Mouse (Mus musculus): ENCODE results near the gene Prpf18. TPM values are rescaled to one million over a fixed set of nuclear protein-coding genes. Genes with fewer than 3 reads are reported as not detected.
A peak's percentile ranks its signal among the peaks of the same experiment; 100 is the strongest.

Prpf18 gene
- 36.6 and 37.9 TPM in 2 replicates for polyA plus RNA-seq (2015; fragmentation: Nextera tagmentation; extraction: Ambion mirVana)

DNA sequence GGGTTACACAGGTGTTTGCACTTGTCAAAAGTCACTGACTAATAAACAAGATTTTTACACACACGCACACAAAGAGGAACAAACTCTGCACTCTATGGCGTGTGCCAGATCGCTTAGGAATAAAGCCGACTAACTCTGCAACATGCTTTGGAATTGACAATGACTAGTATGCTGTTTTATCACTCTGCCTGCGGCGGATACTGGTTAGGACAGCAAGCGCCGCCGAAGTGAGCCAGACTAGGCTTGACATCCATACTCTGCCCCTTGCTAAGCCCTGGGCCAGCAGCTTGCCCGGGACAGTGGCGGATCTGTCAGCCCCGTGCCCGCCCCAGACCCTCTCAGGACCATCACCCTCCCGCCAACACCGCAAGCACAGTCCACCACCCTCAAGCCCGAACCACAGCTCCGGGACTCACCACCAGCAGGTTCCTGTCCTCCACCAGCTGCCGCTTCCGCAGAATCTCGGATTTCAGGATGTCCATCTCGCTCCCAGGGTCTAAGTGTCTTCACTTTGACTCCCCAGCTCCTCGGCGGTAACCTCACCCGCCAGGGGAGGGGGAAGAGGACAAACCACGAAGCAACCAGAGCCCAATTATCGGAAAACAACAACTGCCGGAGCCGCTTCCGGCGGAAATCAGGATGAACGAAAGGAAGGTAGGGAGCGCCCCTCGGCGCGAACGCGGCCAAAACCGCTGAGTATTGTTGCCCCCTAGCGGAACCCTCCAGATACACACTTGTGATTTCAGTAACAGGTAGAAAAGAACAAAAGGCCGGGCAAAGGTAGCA lies at the start of gene Prpf18:
Gene Prpf18 (minus strand): TSS at position 614 of the 786 bp plus-strand sequence.
- ATAC-seq (ENCODE audit: insufficient number of reproducible peaks, low FRiP score, low TSS enrichment, low read depth) = peak; percentile 60
- Histone ChIP-seq H3K36me3 (0 out of 2 replicates have a peak, but pooled peaks cover 8% of the 10 kb centered on the region), H3K4me2 (replicated peaks) (peak within 1 kb of the TSS; percentile 50), H3K4me1 (peaks cover 14% of the 10 kb centered on the region), H3K9me3 (replicated peaks) (no peaks in the 10 kb centered on the region), H3K9ac (peak within 1 kb of the TSS; percentile 87), H3K4me3 (replicated peaks) (peak within 1 kb of the TSS; percentile 86), H3K27ac (replicated peaks) (peak within 1 kb of the TSS; percentile 66), H3K27me3 (no peaks in the 10 kb centered on the region)
- WGBS = 1% methylated on average over 40 of the region's 40 CpGs

DNA sequence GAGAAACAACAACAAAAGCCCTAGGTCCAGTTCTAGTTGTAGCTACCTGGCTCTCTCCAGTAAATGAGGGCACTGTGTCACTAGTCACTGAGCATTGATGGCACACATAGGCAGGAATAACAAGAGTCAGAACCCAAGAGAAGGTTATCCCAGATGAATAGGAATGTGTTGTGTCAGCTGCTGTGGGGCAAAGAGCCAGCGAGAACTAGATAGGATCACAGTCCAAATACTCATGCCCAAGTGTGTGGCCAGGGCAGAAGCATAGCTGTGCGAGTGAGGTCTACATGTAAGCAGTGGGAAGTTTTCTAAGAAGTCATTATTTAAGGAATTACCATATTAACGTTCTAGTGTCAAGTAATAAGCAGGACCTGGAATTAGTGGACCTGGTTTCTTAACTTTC lies 28.0 kb upstream of the Prpf18 start:
- WGBS = 86% methylated on average over 3 of the region's 3 CpGs
- no peak for ATAC-seq (ENCODE audit: insufficient number of reproducible peaks, low FRiP score, low TSS enrichment, low read depth)

DNA sequence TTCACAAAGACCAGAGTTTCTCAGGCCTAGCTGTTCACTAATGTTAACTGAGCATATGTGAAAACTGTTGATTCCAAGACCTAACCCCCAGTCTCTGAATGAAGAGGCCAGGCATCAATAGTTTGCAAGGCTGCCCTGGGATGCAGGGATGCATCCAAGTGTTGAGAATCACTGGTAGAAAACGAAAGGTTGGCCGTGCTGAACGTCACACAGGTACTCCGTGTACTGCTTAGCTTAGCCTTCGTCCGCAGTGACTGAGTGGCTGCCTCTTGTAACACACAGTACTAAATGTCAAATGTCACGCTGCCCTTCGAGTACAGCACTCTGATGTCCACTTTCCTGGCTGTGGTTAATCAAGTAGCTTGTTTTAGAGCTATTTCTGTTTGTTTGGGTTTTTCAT lies 19.7 kb upstream of the Prpf18 start:
- H3K4me3 ChIP-seq (replicated peaks) = no peak overlapping the region
- no peak overlapping the region for H3K9ac ChIP-seq
- WGBS = 82% methylated on average over 8 of the region's 8 CpGs
- no peak for ATAC-seq (ENCODE audit: insufficient number of reproducible peaks, low FRiP score, low TSS enrichment, low read depth)
- no peak overlapping the region for H3K27ac ChIP-seq (replicated peaks)
- H3K4me1 ChIP-seq = no peaks in the 10 kb centered on the region
- H3K27me3 ChIP-seq = no peaks in the 10 kb centered on the region
- H3K4me2 ChIP-seq (replicated peaks) = no peak overlapping the region
- H3K36me3 ChIP-seq = no peaks in the 10 kb centered on the region
- H3K9me3 ChIP-seq (replicated peaks) = no peaks in the 10 kb centered on the region

More for the DNA sequence above, 28.0 kb upstream of the Prpf18 start:
- H3K9me3 ChIP-seq (replicated peaks) = no peaks in the 10 kb centered on the region
- H3K36me3 ChIP-seq = no peaks in the 10 kb centered on the region
- H3K27ac ChIP-seq (replicated peaks) = no peak overlapping the region
- H3K9ac ChIP-seq = no peak overlapping the region
- H3K27me3 ChIP-seq = no peaks in the 10 kb centered on the region
- no peak overlapping the region for H3K4me2 ChIP-seq (replicated peaks)
- no peak overlapping the region for H3K4me3 ChIP-seq (replicated peaks)
- no peaks in the 10 kb centered on the region for H3K4me1 ChIP-seq

DNA sequence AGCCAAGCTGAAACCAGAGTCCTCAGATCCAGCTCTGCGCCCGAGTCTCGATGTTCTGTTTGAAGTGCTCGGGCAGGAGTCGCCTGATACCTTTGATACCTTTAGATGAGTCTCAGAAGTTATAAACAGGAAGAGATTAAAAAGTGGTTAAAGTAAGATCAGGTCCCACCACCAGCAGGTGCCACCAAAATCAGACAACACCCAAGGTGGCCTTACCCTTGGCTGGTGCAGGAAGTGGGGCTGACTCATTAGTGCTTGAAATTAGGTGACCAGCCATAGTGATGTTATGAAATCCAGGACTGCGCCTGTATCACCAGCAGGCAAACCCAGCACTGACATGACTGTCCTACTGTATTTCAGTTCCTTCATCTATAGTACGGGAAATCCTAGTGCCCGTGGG lies 17.8 kb upstream of the Prpf18 start:
- no peaks in the 10 kb centered on the region for H3K27me3 ChIP-seq
- no peak overlapping the region for H3K9ac ChIP-seq
- no peaks in the 10 kb centered on the region for H3K4me1 ChIP-seq
- no peak overlapping the region for H3K27ac ChIP-seq (replicated peaks)
- no peak overlapping the region for H3K4me2 ChIP-seq (replicated peaks)
- no peak for ATAC-seq (ENCODE audit: insufficient number of reproducible peaks, low FRiP score, low TSS enrichment, low read depth)
- no peaks in the 10 kb centered on the region for H3K36me3 ChIP-seq
- 82% methylated on average over 8 of the region's 8 CpGs for WGBS
- no peak overlapping the region for H3K4me3 ChIP-seq (replicated peaks)
- no peaks in the 10 kb centered on the region for H3K9me3 ChIP-seq (replicated peaks)

DNA sequence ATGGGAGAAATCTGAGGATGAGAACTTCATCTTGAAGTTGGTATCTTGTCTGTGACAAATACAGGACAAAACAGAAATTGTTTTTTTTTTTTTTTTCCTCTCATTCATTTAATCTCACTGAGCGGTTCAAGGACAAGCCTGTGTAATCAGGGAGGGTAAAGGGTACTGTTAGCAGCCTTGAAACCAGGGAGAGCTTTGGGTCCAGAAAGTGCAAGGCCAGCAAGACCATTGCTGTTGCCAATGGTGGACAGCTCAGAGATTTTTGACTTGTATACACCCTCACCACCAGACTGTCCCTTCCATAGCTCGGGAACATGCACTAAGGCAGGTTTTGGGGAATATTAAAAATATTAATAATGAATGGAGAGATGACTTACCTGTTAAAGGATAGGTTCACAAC lies 16.7 kb upstream of the Prpf18 start:
- no peaks in the 10 kb centered on the region for H3K9me3 ChIP-seq (replicated peaks)
- H3K27ac ChIP-seq (replicated peaks) = no peak overlapping the region
- no peaks in the 10 kb centered on the region for H3K4me1 ChIP-seq
- H3K36me3 ChIP-seq = no peaks in the 10 kb centered on the region
- no peak overlapping the region for H3K4me2 ChIP-seq (replicated peaks)
- H3K4me3 ChIP-seq (replicated peaks) = no peak overlapping the region
- 79% methylated on average over 2 of the region's 2 CpGs for WGBS
- no peaks in the 10 kb centered on the region for H3K27me3 ChIP-seq
- ATAC-seq (ENCODE audit: insufficient number of reproducible peaks, low FRiP score, low TSS enrichment, low read depth) = no peak
- H3K9ac ChIP-seq = no peak overlapping the region

DNA sequence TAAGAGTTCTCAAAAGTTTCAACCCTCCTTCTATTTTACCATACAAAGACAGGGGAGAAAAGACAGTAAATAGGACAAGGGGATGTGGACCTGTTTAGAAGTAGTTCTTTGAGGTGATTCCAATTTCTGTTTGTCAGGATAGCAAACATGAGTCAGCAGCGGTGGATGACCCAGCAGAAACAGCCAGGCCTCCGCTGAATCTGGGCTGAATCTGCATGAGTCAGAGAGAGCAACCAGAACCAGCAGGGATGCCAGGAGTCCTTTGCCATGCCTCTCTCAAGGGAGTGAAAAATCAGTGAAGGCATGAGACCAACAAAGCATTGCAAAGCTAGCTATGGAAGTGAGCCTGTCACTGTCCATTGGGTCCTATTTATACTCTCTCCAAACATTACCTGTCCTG lies 8.8 kb upstream of the Prpf18 start:
- no peak for ATAC-seq (ENCODE audit: insufficient number of reproducible peaks, low FRiP score, low TSS enrichment, low read depth)
- WGBS = 85% methylated on average over 2 of the region's 2 CpGs
- H3K27me3 ChIP-seq = no peaks in the 10 kb centered on the region

DNA sequence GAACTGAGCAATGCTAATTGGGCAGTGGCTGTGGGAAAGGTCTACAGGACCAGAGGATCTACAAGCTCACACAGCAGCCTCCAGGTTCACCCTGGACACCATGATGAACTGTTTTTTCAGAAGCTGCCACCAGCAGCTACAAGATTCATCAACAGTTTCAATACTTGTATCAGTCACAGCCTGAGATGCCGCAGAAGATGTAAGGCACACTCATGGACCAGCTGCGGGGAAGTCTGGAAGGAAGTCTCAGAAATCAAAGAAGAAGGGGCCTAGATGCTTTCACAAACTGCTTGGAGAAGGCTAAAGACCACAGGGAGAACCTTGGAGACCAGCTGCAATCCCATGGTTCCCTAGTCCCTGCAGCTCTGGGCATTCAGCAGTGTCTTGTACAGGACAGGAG lies 2.3 kb downstream of the Prpf18 start:
- ATAC-seq (ENCODE audit: insufficient number of reproducible peaks, low FRiP score, low TSS enrichment, low read depth) = no peak
- no peak overlapping the region for H3K4me3 ChIP-seq (replicated peaks)
- H3K4me1 ChIP-seq = peaks cover 14% of the 10 kb centered on the region
- H3K9ac ChIP-seq = no peak overlapping the region
- no peaks in the 10 kb centered on the region for H3K27me3 ChIP-seq
- H3K9me3 ChIP-seq (replicated peaks) = no peaks in the 10 kb centered on the region
- H3K4me2 ChIP-seq (replicated peaks) = no peak overlapping the region
- no peak overlapping the region for H3K27ac ChIP-seq (replicated peaks)
- H3K36me3 ChIP-seq = peaks cover 23% of the 10 kb centered on the region; the same call in 1 of the 2 replicates
- 99% methylated on average over 2 of the region's 2 CpGs for WGBS

More for the DNA sequence above, 8.8 kb upstream of the Prpf18 start:
- Histone ChIP-seq H3K4me1 (no peaks in the 10 kb centered on the region), H3K36me3 (no peaks in the 10 kb centered on the region), H3K4me3 (replicated peaks) (no peak overlapping the region), H3K9ac (no peak overlapping the region), H3K4me2 (replicated peaks) (no peak overlapping the region), H3K27ac (replicated peaks) (no peak overlapping the region), H3K9me3 (replicated peaks) (no peaks in the 10 kb centered on the region)

DNA sequence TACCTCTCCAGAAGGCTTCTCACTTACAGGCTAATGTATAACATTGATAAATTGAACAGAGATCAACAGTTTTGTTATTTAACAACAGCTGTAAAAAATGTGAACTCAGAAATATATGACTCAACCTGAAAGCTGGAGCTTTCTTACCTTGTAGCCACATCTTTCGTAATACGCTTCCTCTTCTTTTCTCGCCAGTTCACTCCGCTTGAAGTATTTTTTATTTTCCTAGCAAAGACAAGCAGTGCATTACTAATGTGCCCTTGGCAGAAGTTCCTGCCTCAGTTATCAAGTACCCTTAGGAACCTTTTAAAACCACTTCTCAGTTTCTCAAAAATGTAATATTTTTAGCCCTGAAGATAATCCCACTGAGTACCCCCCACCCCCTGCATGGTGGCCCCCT lies 3.8 kb downstream of the Prpf18 start:
- Histone ChIP-seq H3K4me1 (peaks cover 14% of the 10 kb centered on the region), H3K9ac (no peak overlapping the region), H3K9me3 (replicated peaks) (no peaks in the 10 kb centered on the region), H3K36me3 (peaks cover 32% of the 10 kb centered on the region), H3K4me3 (replicated peaks) (no peak overlapping the region), H3K27ac (replicated peaks) (no peak overlapping the region), H3K27me3 (no peaks in the 10 kb centered on the region), H3K4me2 (replicated peaks) (no peak overlapping the region)
- 84% methylated on average over 4 of the region's 4 CpGs for WGBS
- ATAC-seq (ENCODE audit: insufficient number of reproducible peaks, low FRiP score, low TSS enrichment, low read depth) = no peak

DNA sequence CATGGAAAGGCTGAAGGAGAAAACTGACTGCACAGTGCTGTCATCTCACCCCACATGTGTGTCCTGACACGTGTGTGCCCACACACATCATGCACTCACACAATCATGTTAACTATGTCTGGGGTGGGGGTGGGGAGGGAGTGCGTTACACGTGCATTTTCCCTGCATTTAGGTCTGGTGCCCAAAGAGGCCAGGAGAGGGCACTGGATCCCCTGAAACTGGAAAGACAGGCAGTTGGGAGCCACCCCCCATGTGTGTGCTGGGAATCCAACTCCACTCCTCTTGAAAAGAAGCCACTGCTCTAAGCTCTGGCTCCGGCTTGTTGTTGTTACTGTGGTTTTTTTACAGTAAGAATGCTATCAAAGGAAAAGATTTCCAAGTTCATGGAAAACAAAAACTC lies 6.8 kb downstream of the Prpf18 start:
- WGBS = 86% methylated on average over 4 of the region's 4 CpGs
- Histone ChIP-seq H3K36me3 (peaks cover 46% of the 10 kb centered on the region), H3K9me3 (replicated peaks) (no peaks in the 10 kb centered on the region), H3K27ac (replicated peaks) (no peak overlapping the region), H3K9ac (no peak overlapping the region), H3K4me2 (replicated peaks) (no peak overlapping the region), H3K4me3 (replicated peaks) (no peak overlapping the region), H3K27me3 (no peaks in the 10 kb centered on the region), H3K4me1 (peaks cover 5% of the 10 kb centered on the region)
- ATAC-seq (ENCODE audit: insufficient number of reproducible peaks, low FRiP score, low TSS enrichment, low read depth) = no peak

DNA sequence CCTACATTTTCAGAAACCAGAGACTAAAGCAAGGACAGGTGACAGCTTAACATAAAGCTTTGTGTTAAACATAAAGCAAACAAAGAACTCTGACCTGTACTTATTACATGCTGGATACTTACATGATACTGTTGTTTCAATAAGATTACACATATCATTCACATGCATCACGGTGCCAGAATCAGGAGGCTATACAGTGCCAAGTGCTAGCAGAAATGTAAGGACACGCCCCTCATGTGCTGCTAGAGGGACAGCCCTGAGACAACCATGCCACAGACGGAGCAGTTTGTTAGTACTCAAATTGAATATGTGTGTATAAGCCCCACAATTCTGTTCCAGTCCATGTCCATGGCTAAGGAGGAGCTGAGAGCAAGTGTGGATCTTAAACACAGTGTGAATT lies 13.7 kb downstream of the Prpf18 start:
- ATAC-seq (ENCODE audit: insufficient number of reproducible peaks, low FRiP score, low TSS enrichment, low read depth) = no peak
- Histone ChIP-seq H3K4me1 (peaks cover 6% of the 10 kb centered on the region; the same call in 1 of the 2 replicates), H3K9me3 (replicated peaks) (no peaks in the 10 kb centered on the region), H3K27ac (replicated peaks) (no peak overlapping the region), H3K9ac (no peak overlapping the region), H3K27me3 (no peaks in the 10 kb centered on the region), H3K4me2 (replicated peaks) (no peak overlapping the region), H3K36me3 (peaks cover 51% of the 10 kb centered on the region), H3K4me3 (replicated peaks) (no peak overlapping the region)
- 81% methylated on average over 3 of the region's 3 CpGs for WGBS

DNA sequence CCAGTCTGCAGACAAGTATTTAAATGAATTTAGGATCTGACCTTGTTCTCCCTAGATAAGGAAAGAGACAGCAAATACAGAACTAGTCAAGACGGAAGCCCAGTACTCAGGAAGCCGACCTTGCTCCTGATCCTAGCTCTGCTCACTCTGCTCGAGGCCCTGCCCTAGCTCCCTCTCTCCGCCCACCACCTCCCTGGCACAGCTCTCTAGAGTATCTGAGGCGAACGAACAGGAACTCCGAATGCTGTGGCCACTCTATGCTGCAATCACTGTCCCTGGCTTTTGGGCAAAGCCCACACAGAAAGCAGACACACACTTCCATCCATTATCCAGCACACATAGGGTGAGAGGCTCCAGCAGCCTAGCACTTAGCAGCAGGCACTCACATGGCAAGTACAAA lies 15.3 kb downstream of the Prpf18 start:
- no peak overlapping the region for H3K9ac ChIP-seq
- H3K27me3 ChIP-seq = no peaks in the 10 kb centered on the region
- no peak overlapping the region for H3K4me2 ChIP-seq (replicated peaks)
- 81% methylated on average over 7 of the region's 7 CpGs for WGBS
- H3K36me3 ChIP-seq = peaks cover 49% of the 10 kb centered on the region
- H3K9me3 ChIP-seq (replicated peaks) = no peaks in the 10 kb centered on the region
- H3K4me1 ChIP-seq = peaks cover 6% of the 10 kb centered on the region; the same call in 1 of the 2 replicates
- H3K27ac ChIP-seq (replicated peaks) = no peak overlapping the region
- ATAC-seq (ENCODE audit: insufficient number of reproducible peaks, low FRiP score, low TSS enrichment, low read depth) = no peak
- no peak overlapping the region for H3K4me3 ChIP-seq (replicated peaks)

DNA sequence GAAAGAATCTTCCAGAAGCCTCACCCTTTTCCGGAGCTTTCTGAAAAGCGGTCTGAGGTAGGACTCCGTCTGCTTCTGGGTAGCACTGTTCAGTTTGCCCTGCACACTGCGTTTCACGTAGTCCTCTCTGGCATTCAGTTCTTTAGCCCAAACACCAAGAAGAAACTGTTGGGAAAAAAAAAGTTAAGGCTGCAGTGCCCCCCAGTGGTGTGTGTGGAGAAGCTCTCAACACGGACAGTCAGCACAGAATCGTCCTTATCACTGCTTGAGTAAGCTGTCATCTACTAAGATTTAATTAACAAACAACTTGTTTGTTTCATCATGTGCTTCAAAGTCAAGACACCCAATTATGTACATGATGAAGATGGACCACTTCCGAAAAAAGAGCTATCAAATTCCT lies 16.1 kb downstream of the Prpf18 start:
- ATAC-seq (ENCODE audit: insufficient number of reproducible peaks, low FRiP score, low TSS enrichment, low read depth) = no peak
- Histone ChIP-seq H3K4me2 (replicated peaks) (no peak overlapping the region), H3K9me3 (replicated peaks) (no peaks in the 10 kb centered on the region), H3K4me3 (replicated peaks) (no peak overlapping the region), H3K9ac (no peak overlapping the region), H3K36me3 (peaks cover 49% of the 10 kb centered on the region), H3K4me1 (peaks cover 6% of the 10 kb centered on the region; the same call in 1 of the 2 replicates), H3K27me3 (no peaks in the 10 kb centered on the region), H3K27ac (replicated peaks) (no peak overlapping the region)
- WGBS = 83% methylated on average over 8 of the region's 8 CpGs

Measured in embryonic facial prominence, embryonic 15.5 days (tissue).